Mouse (Mus musculus) forebrain, postnatal 0 days (tissue): Measurements from ENCODE around the gene Gm28961. TPM values are rescaled to one million over a fixed set of nuclear protein-coding genes. Genes with fewer than 3 reads are reported as not detected.
"Not testable (repeated sequence)": the region's sequence is repeated elsewhere in the genome, so short reads cannot be mapped to it uniquely, and the experiment has no call there.

Experiments used
- ATAC-seq: fragments of 200-750 bp; cut with Nextera tagmentation; 2 replicates; pipeline ENCODE4 v1.8.0; 2017; ENCODE audit warnings: mild to moderate bottlenecking, moderate library complexity
- DNase-seq: peaks from one replicate; pipeline ENCODE4 v3.0.0-alpha.2; 2015
- H3K27ac ChIP-seq: fragments of 300-500 bp; sonication (generic); 2 replicates; pipeline ENCODE4 v1.5.1; 2014; ENCODE audit warnings: low read depth, mild to moderate bottlenecking, antibody characterized with exemption, low read length, moderate library complexity, mixed read lengths
- H3K27me3 ChIP-seq: fragments of 300-500 bp; sonication (generic); 2 replicates; pipeline ENCODE4 v1.6.1; 2014; ENCODE audit warnings: mild to moderate bottlenecking, low read length, mixed read lengths; ENCODE audit not compliant: insufficient read depth
- H3K36me3 ChIP-seq: fragments of 300-500 bp; sonication (generic); 2 replicates; pipeline ENCODE4 v1.6.1; 2014; ENCODE audit warnings: mild to moderate bottlenecking, moderate library complexity; ENCODE audit not compliant: insufficient read depth
- H3K4me1 ChIP-seq: fragments of 300-500 bp; sonication (generic); 2 replicates; pipeline ENCODE4 v1.6.1; 2014; ENCODE audit warnings: antibody characterized with exemption; ENCODE audit not compliant: insufficient read depth
- H3K4me2 ChIP-seq: fragments of 300-500 bp; sonication (generic); 2 replicates; pipeline ENCODE4 v1.6.1; 2014; ENCODE audit warnings: low read depth, mild to moderate bottlenecking, moderate library complexity
- H3K4me3 ChIP-seq: fragments of 300-500 bp; sonication (generic); 2 replicates; pipeline ENCODE4 v1.5.1; 2014; ENCODE audit warnings: low read depth, low read length, mixed read lengths
- H3K9ac ChIP-seq: fragments of 300-500 bp; sonication (generic); 2 replicates; pipeline ENCODE4 v1.6.1; 2014; ENCODE audit warnings: mild to moderate bottlenecking
- H3K9me3 ChIP-seq: fragments of 300-500 bp; sonication (generic); 2 replicates; pipeline ENCODE4 v1.6.1; 2016; ENCODE audit warnings: low read length
- WGBS: fragments of 180-500 bp; shearing (Covaris S2); extraction: QIAGEN DNeasy Blood & Tissue Kit; methylation state at CpG from one replicate; pipeline ENCODE4 v1.1.7; 2014; 5-methylcytosine and 5-hydroxymethylcytosine counted together
- polyA plus RNA-seq: library from polyadenylated mRNA; unstranded; fragments of >200 nt; fragmentation: Nextera tagmentation; extraction: Ambion mirVana; gene quantifications from 2 replicates; pipeline ENCODE4 v1.2.1, GENCODE M21; 2015
- total RNA-seq: library from RNA; depleted of rRNA; stranded (reverse); fragments of >200 nt; gene quantifications from 2 replicates; pipeline ENCODE4 v1.2.3, GENCODE M21; 2014; rRNA removed

Gm28961 gene
- not detected in 2 replicates for total RNA-seq
- polyA plus RNA-seq, result not detected in 2 replicates

GRCm38 (mm10) chrY:57705397-57705796 is at the start of gene Gm28961:
Gene Gm28961 (plus strand): TSS chrY:57705697.
- H3K9me3 ChIP-seq, H3K27me3 ChIP-seq, DNase-seq, ATAC-seq, H3K4me2 ChIP-seq, H3K4me3 ChIP-seq, H3K27ac ChIP-seq, H3K36me3 ChIP-seq, H3K4me1 ChIP-seq, H3K9ac ChIP-seq: not testable (repeated sequence)
- WGBS, result no CpG with 5 or more reads among the region's 6 CpGs

Other genes with a start within 250 kb of the Gm28961 start
- gene Gm21943, start 172.0 kb upstream of the Gm28961 start, total RNA-seq, result not detected in 2 replicates
- not detected in 2 replicates for gene Gm21943, start 172.0 kb upstream of the Gm28961 start, polyA plus RNA-seq